Mouse (Mus musculus) T-helper 17 cell (primary cell): ENCODE results near the gene H60b.

Experiments
- in situ Hi-C, 2 experiments: fragments of 300-600 bp; cut with MboI, MseI; formaldehyde crosslinking; loops; 1 replicate in 1 of 2; 2 replicates in 1 of 2; pipeline ENCODE4 v1.15.1; 2025; ENCODE audit warnings: high pct_unique_total_duplicates in 2 of 2

The H60b gene

GRCm38 (mm10) chr10:22272914-22273683 is 114.7 kb downstream of the H60b start:
- in situ Hi-C loops: loop anchor here in 1 of 2 experiments (10.0 kb wide), 1 partner anchor 132 kb away; no protein-coding TSS in a partner anchor

GRCm38 (mm10) chr10:22273684-22274305 is 115.4 kb downstream of the H60b start:
- in situ Hi-C loops: loop anchor here in 1 of 2 experiments (10.0 kb wide), 1 partner anchor 131 kb away; no protein-coding TSS in a partner anchor

- in situ Hi-C loops: loop anchor here (10.0 to 25.0 kb wide), 3 partner anchors 87 to 1513 kb away; partner anchors contain the start of genes Rps12 (in 1 of the 2) and Slc18b1 (in 1 of the 2)
Observed at GRCm38 (mm10) chr10:22274445-22275057, 116.2 kb downstream of the H60b start.

GRCm38 (mm10) chr10:22278468-22278867 is 120.1 kb downstream of the H60b start:
- in situ Hi-C loops: loop anchor here (10.0 to 25.0 kb wide), 3 partner anchors 91 to 1509 kb away; partner anchors contain the start of genes Rps12 (in 1 of the 2) and Slc18b1 (in 1 of the 2)

- in situ Hi-C loops: loop anchor here (5.0 to 25.0 kb wide), 5 partner anchors 62 to 1504 kb away; partner anchors contain the start of genes Rps12 (in 1 of the 2) and Slc18b1 (in 1 of the 2)
Observed at GRCm38 (mm10) chr10:22282816-22283215, 124.4 kb downstream of the H60b start.

GRCm38 (mm10) chr10:22295676-22296075 is 137.3 kb downstream of the H60b start:
- in situ Hi-C loops: loop anchor here (10.0 to 25.0 kb wide), 3 partner anchors 108 to 1492 kb away; partner anchors contain the start of genes Rps12 (in 1 of the 2) and Slc18b1 (in 1 of the 2)

- in situ Hi-C loops: loop anchor here (10.0 to 25.0 kb wide), 3 partner anchors 110 to 1490 kb away; partner anchors contain the start of genes Rps12 (in 1 of the 2) and Slc18b1 (in 1 of the 2)
Observed at GRCm38 (mm10) chr10:22297033-22297762, 138.8 kb downstream of the H60b start.

GRCm38 (mm10) chr10:22297766-22298461 is 139.5 kb downstream of the H60b start:
- in situ Hi-C loops: loop anchor here (10.0 to 25.0 kb wide), 3 partner anchors 111 to 1489 kb away; partner anchors contain the start of genes Rps12 (in 1 of the 2) and Slc18b1 (in 1 of the 2)

GRCm38 (mm10) chr10:22299324-22299723 is 140.9 kb downstream of the H60b start:
- in situ Hi-C loops: loop anchor here (10.0 to 25.0 kb wide), 3 partner anchors 112 to 1488 kb away; partner anchors contain the start of genes Rps12 (in 1 of the 2) and Slc18b1 (in 1 of the 2)

GRCm38 (mm10) chr10:22301641-22302040 is 143.3 kb downstream of the H60b start:
- in situ Hi-C loops: no loop called here

GRCm38 (mm10) chr10:22302344-22303057 is 144.1 kb downstream of the H60b start:
- in situ Hi-C loops: no loop called here

GRCm38 (mm10) chr10:22303736-22304135 is 145.3 kb downstream of the H60b start:
- in situ Hi-C loops: no loop called here

- in situ Hi-C loops: no loop called here
Observed at GRCm38 (mm10) chr10:22305801-22306200, 147.4 kb downstream of the H60b start.

GRCm38 (mm10) chr10:22306452-22306851 is 148.1 kb downstream of the H60b start:
- in situ Hi-C loops: no loop called here

- in situ Hi-C loops: no loop called here
Observed at GRCm38 (mm10) chr10:22308221-22308620, 149.8 kb downstream of the H60b start.

- in situ Hi-C loops: no loop called here
Observed at GRCm38 (mm10) chr10:22322858-22323257, 164.5 kb downstream of the H60b start.
